Mouse (Mus musculus) heart, adult 2 months (tissue): ENCODE data around the gene Fam129a.

Experiments
- CTCF ChIP-seq: fragments of 200-600 bp; IDR thresholded peaks from 2 replicates; pipeline ENCODE4 v1.8.1; 2022; ENCODE audit warnings: antibody characterized with exemption, mild to moderate bottlenecking, moderate library complexity
- EP300 ChIP-seq: fragments of 200-500 bp; IDR thresholded peaks from 2 replicates; pipeline ENCODE4 v1.6.1; 2011; ENCODE audit warnings: low read depth, low read length, control low read depth; ENCODE audit not compliant: insufficient read depth
- POLR2A ChIP-seq: fragments of 200-500 bp; IDR thresholded peaks from 2 replicates; pipeline ENCODE4 v1.6.1; 2011; ENCODE audit warnings: mild to moderate bottlenecking, low read depth, low read length, control low read depth; ENCODE audit not compliant: insufficient read depth

- TF ChIP-seq CTCF (no peak), EP300 (no peak), POLR2A (no peak)
These were observed 149.6 kb downstream of the Fam129a start for GRCm38 (mm10) chr1:151720566-151720965.
